Mouse (Mus musculus): Measurements from ENCODE around the gene Cdk5rap2. TPM values are rescaled to one million over a fixed set of nuclear protein-coding genes. Genes with fewer than 3 reads are reported as not detected.

Gene Cdk5rap2
- polyA plus RNA-seq, 1 experiment from 2014 or later = 18.7 TPM

DNA sequence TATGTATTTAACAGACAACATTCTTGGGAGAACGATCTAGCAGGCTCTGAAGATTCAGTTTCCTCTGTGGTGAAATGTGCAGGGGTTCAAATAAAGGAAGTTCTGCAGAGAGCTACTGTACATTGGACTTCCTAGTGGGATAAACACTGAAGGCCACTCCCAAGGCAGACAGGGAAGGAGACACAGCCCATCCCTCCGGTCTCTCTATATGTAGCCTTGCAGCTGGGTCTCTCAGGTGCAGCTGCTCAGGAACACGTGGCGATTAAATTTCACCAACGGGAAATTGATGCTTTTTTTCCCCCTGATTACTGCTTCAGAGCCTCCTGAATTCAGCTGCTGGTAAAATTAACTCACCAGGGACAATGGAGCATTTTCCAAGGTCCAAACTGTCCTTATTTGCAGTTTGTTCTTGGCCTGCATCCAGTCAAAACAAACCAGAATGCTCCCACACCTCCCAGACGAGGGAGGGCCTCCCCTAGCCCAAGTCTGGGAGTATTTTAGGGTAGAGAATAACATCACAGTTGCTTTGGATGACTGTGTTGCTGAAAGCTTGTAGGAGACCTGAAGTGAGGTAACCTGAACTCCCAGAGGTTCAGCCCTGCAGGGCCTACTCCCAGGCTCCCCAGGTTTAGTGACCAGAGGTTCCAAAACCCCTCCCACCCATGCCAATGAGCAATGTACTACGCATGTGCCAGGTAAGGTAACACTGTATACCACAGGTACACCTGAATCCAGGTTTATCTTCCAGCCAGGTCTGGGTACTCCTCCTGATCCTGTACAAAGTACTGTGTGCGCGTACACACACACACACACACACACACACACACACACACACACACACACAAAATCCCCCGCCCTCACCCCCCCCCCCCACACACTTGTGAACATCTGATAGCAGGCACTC is 189.7 kb downstream of the Cdk5rap2 start:
- peak; percentile 71 for ATAC-seq (replicated peaks; ENCODE audit: low FRiP score)
- peak overlapping the region; percentile 64 for H3K27ac ChIP-seq
- WGBS = 48% methylated on average over 9 of the region's 10 CpGs
- peaks cover 28% of the 10 kb centered on the region for H3K4me1 ChIP-seq
- H3K9ac ChIP-seq = no peak overlapping the region
- no peak overlapping the region for H3K4me2 ChIP-seq
- H3K36me3 ChIP-seq = peaks cover 40% of the 10 kb centered on the region
- H3K27me3 ChIP-seq = no peaks in the 10 kb centered on the region
- H3K4me3 ChIP-seq (replicated peaks) = no peak overlapping the region
- H3K9me3 ChIP-seq (replicated peaks) = no peaks in the 10 kb centered on the region

DNA sequence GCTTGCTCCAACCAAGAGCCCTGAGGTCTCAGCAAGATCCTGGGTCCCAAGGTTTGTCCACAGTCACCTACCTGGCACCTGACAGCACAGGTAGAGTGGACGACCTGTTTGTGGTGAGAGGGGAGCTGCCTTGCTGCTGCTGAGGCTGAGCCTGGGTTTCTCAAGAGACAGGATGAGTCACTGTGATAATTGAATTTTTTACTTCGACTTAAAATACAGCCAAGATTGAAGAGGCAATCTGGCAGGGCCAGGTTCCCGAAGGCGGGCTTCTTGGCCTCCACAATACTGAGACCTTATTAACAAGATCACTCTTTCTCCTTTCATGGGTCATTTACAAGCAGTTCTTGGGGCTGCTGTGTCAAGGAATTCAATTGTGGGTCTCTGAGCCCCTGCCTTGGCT is 190.5 kb downstream of the Cdk5rap2 start:
- Histone ChIP-seq H3K9ac (no peak overlapping the region), H3K36me3 (peaks cover 32% of the 10 kb centered on the region), H3K9me3 (replicated peaks) (no peaks in the 10 kb centered on the region), H3K4me2 (no peak overlapping the region), H3K27ac (peak overlapping the region; percentile 64), H3K4me3 (replicated peaks) (no peak overlapping the region), H3K4me1 (peaks cover 28% of the 10 kb centered on the region), H3K27me3 (no peaks in the 10 kb centered on the region)
- ATAC-seq (replicated peaks; ENCODE audit: low FRiP score) = no peak
- 69% methylated on average over 4 of the region's 4 CpGs for WGBS

DNA sequence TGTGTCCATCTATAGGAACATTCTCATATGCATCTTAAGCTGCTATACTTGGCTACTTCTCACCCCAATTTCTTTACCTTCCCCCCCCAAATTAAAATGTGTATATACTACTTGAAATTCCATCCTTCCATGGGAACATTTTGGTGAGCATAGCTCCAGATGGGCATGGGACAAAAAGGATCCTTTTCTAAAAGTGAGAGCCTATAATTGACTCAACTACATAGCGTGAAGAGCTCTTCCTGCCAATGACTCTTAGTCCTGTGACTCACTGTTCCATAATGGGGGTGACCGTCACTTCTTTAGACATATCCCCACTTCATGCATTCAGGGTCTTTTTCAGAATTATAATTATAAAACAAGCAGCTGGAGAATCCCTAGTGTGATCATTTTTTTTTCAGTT is 224.3 kb downstream of the Cdk5rap2 start:
- no peak overlapping the region for H3K9ac ChIP-seq
- no peaks in the 10 kb centered on the region for H3K27me3 ChIP-seq
- no peaks in the 10 kb centered on the region for H3K9me3 ChIP-seq (replicated peaks)
- H3K4me3 ChIP-seq (replicated peaks) = no peak overlapping the region
- H3K4me2 ChIP-seq = no peak overlapping the region
- no peak overlapping the region for H3K27ac ChIP-seq
- ATAC-seq (replicated peaks; ENCODE audit: low FRiP score) = no peak
- H3K4me1 ChIP-seq = no peaks in the 10 kb centered on the region
- no peaks in the 10 kb centered on the region for H3K36me3 ChIP-seq
- 90% methylated on average over 2 of the region's 2 CpGs for WGBS

Other genes with a start within 250 kb of the Cdk5rap2 start
- gene Megf9, start 124.6 kb upstream of the Cdk5rap2 start, polyA plus RNA-seq (2015; fragmentation: Nextera tagmentation; extraction: Ambion mirVana) = 12.8 and 13.6 TPM in 2 replicates